Mouse (Mus musculus) 416B (cell line): ENCODE measurements around the gene Abhd8.

Source experiments
- DNase-seq: peaks from one replicate; pipeline ENCODE4 v3.0.0; 2011; ENCODE audit warnings: low read depth

Gene Abhd8

DNA sequence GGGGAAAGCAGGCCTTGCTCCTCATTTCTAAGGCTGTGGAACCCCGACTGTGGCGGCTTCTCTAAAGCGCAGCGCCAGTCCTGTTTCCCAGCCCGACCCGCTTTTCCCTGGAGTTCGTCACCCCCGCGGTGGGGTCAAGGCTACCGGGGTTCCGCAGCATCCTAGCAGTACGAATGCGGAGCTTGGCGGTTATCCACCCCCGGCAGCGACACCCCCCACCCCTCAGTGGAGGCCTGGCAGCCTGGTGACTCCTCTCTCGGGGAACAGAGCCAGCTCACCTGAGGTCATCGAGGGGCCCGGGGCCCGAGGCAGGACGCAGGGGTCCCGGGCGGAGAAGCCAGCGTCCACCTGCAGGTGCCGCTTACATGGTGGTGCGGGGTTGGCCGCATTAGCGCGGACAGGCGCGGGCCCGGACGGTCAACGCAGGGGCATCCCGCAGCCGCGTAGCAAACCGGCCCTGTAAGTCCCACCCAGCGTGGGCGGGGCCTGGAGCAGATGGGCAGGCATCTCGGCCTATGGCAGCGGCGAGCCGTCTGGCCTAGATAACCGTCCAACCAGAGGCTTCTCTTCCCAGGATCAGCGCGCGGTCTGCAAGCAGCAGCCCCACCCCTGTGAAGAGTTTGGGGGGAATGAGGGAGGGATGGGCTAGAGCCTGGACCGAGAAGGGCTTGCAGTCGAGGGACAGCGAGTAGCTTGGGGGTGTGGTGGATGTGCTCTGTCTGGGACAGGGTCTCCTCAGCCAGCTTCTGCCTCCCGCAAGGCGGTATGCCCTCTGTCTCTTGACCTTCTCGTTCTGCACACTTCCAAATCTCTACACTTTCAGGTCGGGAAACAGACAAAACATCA is at the start of gene Abhd8:
TSS of gene Abhd8 (minus strand) at position 468 of the 846 bp plus-strand sequence.
- DNase-seq: peak; percentile 96

GRCm38 (mm10) chr8:71511644-71512043 is 48.2 kb upstream of the Abhd8 start, which contains the start of gene Plvap:
Gene Plvap (minus strand): TSS chr8:71511752.
- DNase-seq: peak; percentile 87

DNA sequence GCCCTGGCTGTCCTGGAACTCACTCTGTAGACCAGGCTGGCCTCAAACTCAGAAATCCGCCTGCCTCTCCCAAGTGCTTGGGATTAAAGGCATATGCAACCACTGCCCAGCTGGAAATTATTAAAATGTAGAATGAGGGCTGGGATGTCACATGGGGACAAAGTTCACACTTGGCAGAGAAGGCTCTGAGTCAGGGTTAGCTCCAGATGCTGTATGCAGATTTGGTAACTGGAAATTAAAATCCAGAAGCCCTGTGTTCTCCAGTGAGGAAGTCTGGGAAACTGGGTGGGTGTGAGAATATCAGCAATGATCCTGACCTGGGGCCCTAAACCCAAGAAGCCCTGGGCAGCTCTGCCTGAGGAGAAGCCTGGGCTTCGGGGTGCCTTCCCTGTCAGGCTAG is 45.9 kb upstream of the Abhd8 start:
- DNase-seq: no peak

DNA sequence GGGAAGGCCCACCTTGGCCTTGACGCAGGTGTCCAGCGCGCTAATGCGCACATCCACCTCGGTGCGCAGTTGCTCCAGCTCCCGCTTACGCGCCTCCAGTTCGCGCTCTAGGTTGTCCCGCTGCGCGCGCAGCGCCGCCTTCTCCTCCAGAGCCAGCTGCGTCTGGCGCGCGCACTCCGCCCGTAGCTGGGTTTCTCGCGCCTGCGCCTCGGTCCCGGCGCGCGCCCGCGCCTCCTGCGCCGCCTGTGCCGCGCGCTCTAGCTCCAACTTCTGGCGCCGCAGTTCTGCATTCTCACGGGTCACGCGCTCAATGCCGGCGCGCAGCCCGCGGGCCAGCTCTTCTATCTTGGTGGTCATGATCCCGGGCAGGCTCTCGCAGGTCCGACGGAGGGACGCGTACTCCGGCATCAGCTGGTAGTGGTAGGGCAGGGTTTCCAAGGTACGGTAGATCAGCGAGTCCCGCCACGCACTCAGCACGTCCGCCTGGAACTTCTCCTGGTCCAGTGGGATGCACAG is 44.2 kb upstream of the Abhd8 start:
- no peak for DNase-seq

DNA sequence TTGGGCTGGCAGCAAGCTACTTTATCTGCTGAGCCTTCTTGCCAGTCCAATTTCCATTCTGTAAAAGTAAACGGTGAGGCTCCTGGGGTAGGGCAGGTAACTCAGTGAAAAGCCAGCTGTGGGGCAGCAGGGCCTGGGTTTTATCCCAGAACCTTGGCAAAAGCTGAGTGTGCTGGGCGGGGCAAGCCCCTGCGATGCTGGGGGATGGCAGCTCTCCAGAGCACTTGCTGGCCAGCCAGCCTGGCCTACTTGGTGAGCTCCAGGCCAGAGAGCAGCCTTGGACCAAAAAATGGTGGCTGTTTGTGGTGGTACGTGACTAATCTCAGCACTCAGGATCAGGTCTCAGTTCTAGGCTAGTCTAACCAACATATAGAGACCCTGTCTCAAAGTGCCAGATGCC is 42.5 kb upstream of the Abhd8 start:
- no peak for DNase-seq

DNA sequence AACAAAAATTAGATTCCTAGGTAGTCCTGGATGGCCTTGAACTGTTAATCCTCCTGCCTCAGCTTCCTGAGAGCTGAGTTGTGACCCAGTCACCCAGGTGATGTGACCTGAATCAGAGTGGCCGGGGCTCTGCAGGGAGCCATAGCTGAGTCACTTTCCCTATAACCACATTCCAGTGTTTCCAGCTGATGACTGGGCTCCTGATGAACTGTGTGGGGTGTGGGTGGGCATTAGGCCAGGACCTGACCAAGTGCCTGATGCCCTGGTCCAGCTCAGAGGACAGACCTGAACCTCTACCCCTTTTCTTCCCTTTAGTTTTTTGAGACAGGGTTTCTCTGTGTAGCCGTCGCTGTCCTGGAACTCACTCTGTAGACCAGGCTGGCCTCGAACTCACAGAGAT is 41.9 kb upstream of the Abhd8 start:
- DNase-seq: peak; percentile 21

- DNase-seq: no peak
These were observed 40.9 kb upstream of the Abhd8 start for GRCm38 (mm10) chr8:71504349-71504748.

DNA sequence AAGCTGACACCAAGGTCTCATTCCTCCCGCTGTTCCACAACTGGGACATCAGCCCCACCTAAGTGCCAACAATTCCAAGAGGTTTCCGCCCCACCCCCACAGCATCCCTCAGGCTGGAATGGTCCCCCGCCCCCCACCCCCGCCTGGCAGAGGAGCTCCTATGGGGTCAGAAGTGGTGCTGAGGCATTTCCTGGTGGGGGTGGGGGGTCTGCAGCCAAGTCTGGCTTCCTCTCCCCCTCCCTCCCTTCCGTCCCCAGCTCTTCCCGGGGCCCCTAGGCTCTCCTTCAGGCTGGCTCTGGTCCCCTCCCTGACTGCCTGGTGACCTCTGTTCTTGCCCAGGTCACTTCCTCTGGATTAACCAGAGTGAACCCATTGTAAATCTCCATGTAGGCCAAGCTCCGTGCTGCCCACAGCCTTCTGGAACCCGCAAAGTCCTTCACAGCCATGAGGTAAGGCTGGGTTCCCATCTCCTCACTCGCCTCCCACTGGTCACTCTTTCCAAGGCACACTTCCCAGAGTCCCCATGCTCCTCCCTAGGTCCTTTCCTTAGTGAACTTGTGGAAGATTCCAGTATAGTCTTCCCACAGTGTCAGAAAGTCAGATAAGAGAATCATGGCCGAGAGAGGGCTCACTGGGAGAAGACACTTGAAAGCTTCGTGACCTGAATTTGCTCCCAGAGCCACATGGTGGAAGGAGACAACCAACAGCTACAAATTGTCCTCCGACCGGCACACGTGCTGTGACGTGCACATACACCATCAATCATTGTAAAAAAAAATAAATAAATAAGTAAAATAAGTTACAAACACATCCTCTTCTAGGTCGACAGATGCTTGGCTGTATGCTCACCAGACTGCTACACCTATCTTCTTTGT is 35.6 kb upstream of the Abhd8 start:
- no peak for DNase-seq

GRCm38 (mm10) chr8:71497881-71498501 is 34.5 kb upstream of the Abhd8 start:
- no peak for DNase-seq

DNA sequence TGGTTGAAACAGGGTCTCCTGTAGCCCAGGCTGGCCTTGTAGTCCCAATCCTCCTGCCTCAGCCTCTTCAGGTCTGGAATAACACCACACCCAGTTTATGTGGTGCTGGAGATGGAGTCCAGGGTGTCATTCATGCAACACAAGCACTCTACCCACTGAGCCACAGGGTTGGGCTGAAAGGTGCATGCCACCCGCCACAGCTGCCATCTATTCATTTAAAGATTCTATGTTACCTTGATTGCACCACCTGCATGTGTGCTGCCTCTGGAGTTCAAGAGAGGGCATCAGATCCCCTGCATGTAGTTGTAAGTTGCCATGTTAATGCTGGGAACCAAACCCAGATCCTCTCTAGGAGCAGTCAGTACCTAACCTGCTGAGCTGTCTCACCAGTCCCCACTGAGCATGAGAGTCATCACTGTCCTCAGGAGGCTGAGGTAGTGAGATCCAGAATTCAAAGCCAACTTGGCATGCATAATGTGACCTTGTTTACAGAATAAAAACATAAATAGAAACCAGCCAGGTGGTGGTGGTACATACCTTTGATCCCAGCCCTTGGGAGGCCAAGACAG is 33.7 kb upstream of the Abhd8 start:
- no peak for DNase-seq

GRCm38 (mm10) chr8:71496481-71496880 is 33.0 kb upstream of the Abhd8 start:
- peak; percentile 60 for DNase-seq

DNA sequence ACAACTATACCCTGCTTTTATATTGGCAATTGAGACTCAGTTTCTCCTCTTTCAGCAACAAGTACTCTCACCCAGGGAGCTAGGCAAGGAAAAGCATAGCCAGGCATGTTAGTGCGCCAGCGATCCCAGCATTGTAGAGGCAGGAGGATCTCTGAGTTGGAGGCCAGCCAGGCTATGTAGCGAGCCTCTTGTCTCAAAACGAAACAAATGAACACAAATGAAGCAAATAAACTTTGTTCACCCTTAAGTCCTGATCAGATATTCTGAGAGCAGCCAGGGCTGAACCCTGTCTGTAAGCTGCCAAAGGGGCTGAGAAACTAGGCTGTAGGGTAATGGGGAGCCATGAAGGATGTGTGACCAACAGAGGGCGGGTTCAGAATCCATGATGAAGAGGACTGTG is 32.4 kb upstream of the Abhd8 start:
- no peak for DNase-seq

GRCm38 (mm10) chr8:71495039-71495438 is 31.6 kb upstream of the Abhd8 start:
- DNase-seq: peak; percentile 88

DNA sequence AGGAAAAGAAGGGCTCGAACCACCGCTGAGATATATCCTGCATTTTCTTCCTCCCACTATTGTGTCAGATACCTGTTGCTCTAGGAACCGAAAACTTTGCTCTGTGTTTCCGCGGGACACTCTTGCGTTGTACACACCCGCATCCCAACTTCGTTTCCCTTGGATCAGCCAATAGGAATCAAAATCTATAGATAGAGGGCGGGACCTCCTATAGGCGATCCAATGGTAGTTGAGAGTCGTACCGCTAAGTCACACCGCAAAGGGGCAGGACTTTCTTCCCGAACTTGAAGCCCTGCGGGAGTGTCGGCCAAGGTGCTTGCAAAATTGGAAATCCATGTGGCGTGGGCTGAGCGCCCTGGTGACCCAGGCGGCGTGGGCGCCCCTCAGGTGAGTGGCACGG is 25.0 kb upstream of the Abhd8 start:
- peak; percentile 98 for DNase-seq

GRCm38 (mm10) chr8:71487691-71488445 is 24.4 kb upstream of the Abhd8 start, which contains the start of gene Gtpbp3:
Gene Gtpbp3 (plus strand): TSS chr8:71488103.
- DNase-seq: peak; percentile 85

GRCm38 (mm10) chr8:71486136-71486529 is 22.7 kb upstream of the Abhd8 start:
- peak; percentile 41 for DNase-seq

- DNase-seq: peak; percentile 86
These were observed 22.0 kb upstream of the Abhd8 start, which contains the start of gene Ano8 for GRCm38 (mm10) chr8:71485142-71486135. Gene Ano8 (minus strand): TSS chr8:71485963.

DNA sequence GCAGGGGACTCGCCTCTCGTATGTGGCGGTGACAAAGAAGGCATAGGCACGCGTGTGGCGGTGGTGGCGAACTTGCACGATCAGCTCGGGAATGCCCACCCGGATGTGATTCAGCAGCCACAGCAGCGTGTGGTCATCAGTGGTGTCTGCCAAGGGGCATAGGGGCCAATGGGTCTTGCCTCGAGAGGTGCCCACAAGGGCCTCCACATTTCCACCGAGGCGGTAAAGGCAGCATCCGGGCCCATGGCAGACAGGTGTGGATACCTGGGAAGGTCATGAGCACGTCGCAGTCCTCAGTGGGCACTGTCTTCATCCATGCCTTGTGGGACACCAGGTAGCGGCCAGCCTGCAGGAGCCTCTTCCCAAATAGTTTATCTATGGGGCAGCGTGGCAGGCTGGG is 21.3 kb upstream of the Abhd8 start:
- DNase-seq: no peak

GRCm38 (mm10) chr8:71483932-71484331 is 20.5 kb upstream of the Abhd8 start:
- DNase-seq: peak; percentile 64

GRCm38 (mm10) chr8:71478943-71479342 is 15.5 kb upstream of the Abhd8 start:
- DNase-seq: no peak
